Mouse (Mus musculus): Measurements from ENCODE around the gene Slc35b2.

DNA sequence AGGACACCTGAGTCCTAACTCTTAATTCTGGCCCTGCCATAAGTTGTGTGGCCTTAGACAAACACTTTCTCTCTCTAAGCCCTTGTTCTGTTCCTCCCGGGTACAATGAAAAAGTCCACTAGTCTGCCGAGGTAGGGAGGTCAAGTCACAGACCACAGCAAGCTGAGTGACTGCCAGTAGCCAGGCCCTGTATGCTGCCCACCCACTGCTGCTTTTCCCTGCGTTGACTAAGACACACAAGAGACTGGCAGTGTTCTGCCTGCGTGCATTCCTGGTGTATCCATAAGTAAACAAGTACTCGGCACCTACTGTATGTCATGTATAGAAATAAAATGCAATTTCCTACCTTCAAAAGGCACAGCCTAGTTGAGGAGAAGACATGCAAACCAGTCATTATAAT lies 13.4 kb upstream of the Slc35b2 start:
- no peak for TF ChIP-seq CTCF (IDR thresholded peaks at IDR 0.05; ENCODE audit: low read depth, low read length)
- no peak for TF ChIP-seq POLR2A (IDR thresholded peaks at IDR 0.05; ENCODE audit: insufficient read depth, low read length)
- no peak for TF ChIP-seq EP300 (IDR thresholded peaks at IDR 0.05; ENCODE audit: insufficient read depth, low read depth, low read length)

Data from ES-Bruce4 (cell line).